Mouse (Mus musculus): Measurements from ENCODE around the gene Zfp879.

- TF ChIP-seq POLR2A (IDR thresholded peaks at IDR 0.05; ENCODE audit: borderline replicate concordance, extremely low read depth, insufficient read depth, insufficient read length, poor library complexity, severe bottlenecking) (no peak), CTCF (IDR thresholded peaks at IDR 0.05; ENCODE audit: borderline replicate concordance, extremely low read depth, insufficient read depth, insufficient read length) (no peak)
Measured at GRCm38 (mm10) chr11:50878641-50879040, 37.3 kb upstream of the Zfp879 start.
